ENCODE assay signal across 7 mouse cellular contexts in the genomic region with DNA sequence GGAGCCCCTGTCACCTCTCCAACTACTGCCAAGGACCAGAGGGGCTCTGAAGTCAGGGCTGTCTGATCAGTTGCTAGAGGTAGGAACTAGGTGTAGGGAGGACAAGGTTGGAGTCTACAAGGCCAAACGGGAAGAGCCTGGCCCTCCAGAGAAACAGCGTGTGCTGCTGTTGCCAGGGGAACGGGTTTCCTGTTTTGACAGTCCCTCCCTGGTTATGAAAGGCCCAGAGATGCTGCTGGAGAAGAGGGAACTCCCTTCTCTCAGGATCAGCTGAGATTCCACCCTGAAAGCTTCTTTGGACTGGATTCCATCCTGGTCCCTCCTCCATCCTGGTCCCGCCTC. TPM values are rescaled to one million over a fixed set of nuclear protein-coding genes. Genes with fewer than 3 reads are reported as not detected.
DNase-seq lines count a peak whose midpoint lies in the region; ATAC-seq and TF ChIP-seq lines count a peak whose summit lies in the region.

No protein-coding gene starts in this region.

- no peak overlapping the region for H3K4me2 ChIP-seq in lung, postnatal 0 days (replicated peaks; ENCODE audit: low read depth, low read length)

- H3K27ac ChIP-seq in layer of hippocampus, adult 2 months, result peak overlapping the region; percentile 96
- H3K27ac ChIP-seq in lung, postnatal 0 days (ENCODE audit: low read length), result 0 out of 2 replicates have a peak overlapping the region, but pooled peaks have one; percentile 32

- no peaks in the 10 kb centered on the region for H3K9me3 ChIP-seq in lung, postnatal 0 days (ENCODE audit: low read length)

- ATAC-seq in lung, postnatal 0 days, result peak; percentile 81

- H3K4me3 ChIP-seq in layer of hippocampus, adult 2 months, result no peak overlapping the region; the same call in 1 of the 2 replicates
- H3K4me3 ChIP-seq in lung, postnatal 0 days (ENCODE audit: low read depth, low read length), result no peak overlapping the region

- no peak for TF ChIP-seq EP300 in lung, postnatal 0 days (IDR thresholded peaks at IDR 0.05)

- no peak for TF ChIP-seq CTCF in layer of hippocampus, adult 2 months (conservative IDR thresholded peaks at IDR 0.05)
- TF ChIP-seq CTCF in lung, postnatal 0 days (IDR thresholded peaks at IDR 0.05), result no peak

- 61% methylated on average over 4 of the region's 4 CpGs for WGBS in lung, postnatal 0 days

- H3K4me1 ChIP-seq in lung, postnatal 0 days (ENCODE audit: insufficient read depth, low read depth, low read length), result no peaks in the 10 kb centered on the region

- no peaks in the 10 kb centered on the region for H3K27me3 ChIP-seq in lung, postnatal 0 days (replicated peaks; ENCODE audit: insufficient read depth, low read length)

- H3K36me3 ChIP-seq in lung, postnatal 0 days (ENCODE audit: insufficient read depth, low read length), result peaks cover 4% of the 10 kb centered on the region; the same call in 1 of the 2 replicates

- intact Hi-C loops in gastrocnemius, postnatal 14 days (cut with DNase I; ENCODE audit: low total_unique reads), result no loop called here

- H3K9ac ChIP-seq in lung, postnatal 0 days (replicated peaks; ENCODE audit: low read depth), result no peak overlapping the region

- DNase-seq in layer of hippocampus, adult 2 months (ENCODE audit: low spot score in 2 of 2), result peak in 1 of 2 experiments; percentile 71
- DNase-seq in layer of hippocampus, adult 11-12 months (ENCODE audit: low spot score), result no peak
- DNase-seq in gastrocnemius, postnatal 14 days, result peak; percentile 62
- DNase-seq in heart, postnatal 4 days, result peak; percentile 61
- DNase-seq in lung, postnatal 0 days (ENCODE audit: low spot score), result peak; percentile 78
- no peak for DNase-seq in ovary, postnatal 36 days (ENCODE audit: low spot score)
- DNase-seq in urinary bladder, postnatal 10 days (ENCODE audit: low spot score), result no peak

RNA-seq across cellular contexts. Expression of gene Apopt1, which starts 13.0 kb away (rescaled TPM):
- total RNA-seq in layer of hippocampus, adult 2 months (2021), result 10 to 100 TPM; 35.7 to 36.8 TPM
- 10 to 100 TPM; 34.2 to 35.6 TPM for total RNA-seq in gastrocnemius, postnatal 14 days (2021)
- 10 to 100 TPM; 40.0 to 42.1 TPM for total RNA-seq in heart, postnatal 4 days (2021)
- 42.3 and 43.1 TPM in 2 replicates for polyA plus RNA-seq in lung, postnatal 0 days (2015; fragmentation: Nextera tagmentation; extraction: Ambion mirVana)

RNA-seq across cellular contexts. Expression of gene Bag5, which starts 13.0 kb away (rescaled TPM):
- total RNA-seq in layer of hippocampus, adult 2 months (2021), result 10 to 100 TPM; 50.6 to 50.9 TPM
- total RNA-seq in gastrocnemius, postnatal 14 days (2021), result 10 to 100 TPM; 14.9 to 17.2 TPM
- total RNA-seq in heart, postnatal 4 days (2021), result 10 to 100 TPM; 29.3 to 32.6 TPM
- 48.9 and 52.5 TPM in 2 replicates for polyA plus RNA-seq in lung, postnatal 0 days (2015; fragmentation: Nextera tagmentation; extraction: Ambion mirVana)

RNA-seq across cellular contexts. Expression of gene Klc1, which starts 32.6 kb away (rescaled TPM):
- 100 to 1,000 TPM; 654 to 684 TPM for total RNA-seq in layer of hippocampus, adult 2 months (2021)
- 10 to 100 TPM; 53.4 to 62.2 TPM for total RNA-seq in gastrocnemius, postnatal 14 days (2021)
- total RNA-seq in heart, postnatal 4 days (2021), result 100 to 1,000 TPM; 159 to 169 TPM
- 86.1 and 89.6 TPM in 2 replicates for polyA plus RNA-seq in lung, postnatal 0 days (2015; fragmentation: Nextera tagmentation; extraction: Ambion mirVana)

RNA-seq across cellular contexts. Expression of gene Trmt61a, which starts 48.2 kb away (rescaled TPM):
- 10 to 100 TPM; 16.7 to 18.0 TPM for total RNA-seq in layer of hippocampus, adult 2 months (2021)
- total RNA-seq in gastrocnemius, postnatal 14 days (2021), result 1 to 10 TPM; 2.7 to 4.7 TPM
- total RNA-seq in heart, postnatal 4 days (2021), result 1 to 10 TPM; 9.4 to 9.8 TPM
- polyA plus RNA-seq in lung, postnatal 0 days (2015; fragmentation: Nextera tagmentation; extraction: Ambion mirVana), result 4.3 and 4.5 TPM in 2 replicates

RNA-seq across cellular contexts. Expression of gene Ckb, which starts 54.0 kb away (rescaled TPM):
- total RNA-seq in layer of hippocampus, adult 2 months (2021), result 1,000 to 10,000 TPM; 1,228 to 1,237 TPM
- total RNA-seq in gastrocnemius, postnatal 14 days (2021), result 10 to 100 TPM; 19.8 to 32.6 TPM
- 100 to 1,000 TPM; 165 to 181 TPM for total RNA-seq in heart, postnatal 4 days (2021)
- polyA plus RNA-seq in lung, postnatal 0 days (2015; fragmentation: Nextera tagmentation; extraction: Ambion mirVana), result 153 TPM in 2 replicates

Comparison
In these comparisons a context has a peak if more than half of its experiments do, and no peak if none do; other contexts are left out.
1. DNase-seq: peak in gastrocnemius, postnatal 14 days (single experiment), heart, postnatal 4 days (single experiment) and lung, postnatal 0 days (single experiment); none in layer of hippocampus, adult 11-12 months (single experiment), ovary, postnatal 36 days (single experiment) and urinary bladder, postnatal 10 days (single experiment).